Mouse (Mus musculus) lung, embryonic 14.5 days (tissue): ENCODE measurements around the gene Sorbs1. TPM values are rescaled to one million over a fixed set of nuclear protein-coding genes. Genes with fewer than 3 reads are reported as not detected.

ENCODE experiments used
- ATAC-seq: fragments of 200-750 bp; cut with Nextera tagmentation; 2 replicates; pipeline ENCODE4 v1.8.0; 2017; ENCODE audit warnings: mild to moderate bottlenecking, moderate TSS enrichment, moderate library complexity; ENCODE audit not compliant: insufficient read depth
- DNase-seq: peaks from one replicate; pipeline ENCODE4 v3.0.0-alpha.2; 2015
- H3K27ac ChIP-seq: fragments of 300-500 bp; sonication (generic); 2 replicates; pipeline ENCODE4 v1.5.1; 2014; ENCODE audit warnings: low read depth, mild to moderate bottlenecking, moderate library complexity
- H3K27me3 ChIP-seq: fragments of 300-500 bp; sonication (generic); 2 replicates; pipeline ENCODE4 v1.6.1; 2014; ENCODE audit warnings: low read length, control low read depth; ENCODE audit not compliant: insufficient read depth
- H3K36me3 ChIP-seq: fragments of 300-500 bp; sonication (generic); 2 replicates; pipeline ENCODE4 v1.6.1; 2014; ENCODE audit warnings: control low read depth; ENCODE audit not compliant: insufficient read depth
- H3K4me1 ChIP-seq: fragments of 300-500 bp; sonication (generic); 2 replicates; pipeline ENCODE4 v1.6.1; 2014; ENCODE audit warnings: antibody characterized with exemption, control low read depth; ENCODE audit not compliant: insufficient read depth
- H3K4me2 ChIP-seq: fragments of 300-500 bp; sonication (generic); 2 replicates; pipeline ENCODE4 v1.6.1; 2014; ENCODE audit warnings: mild to moderate bottlenecking
- H3K4me3 ChIP-seq: fragments of 300-500 bp; sonication (generic); 2 replicates; pipeline ENCODE4 v1.5.1; 2014; ENCODE audit warnings: low read depth, low read length
- H3K9ac ChIP-seq: fragments of 300-500 bp; sonication (generic); 2 replicates; pipeline ENCODE4 v1.6.1; 2014
- H3K9me3 ChIP-seq: fragments of 300-500 bp; sonication (generic); 2 replicates; pipeline ENCODE4 v1.6.1; 2016; ENCODE audit warnings: low read depth, low read length, control low read depth
- CTCF ChIP-seq: IDR thresholded peaks from 2 replicates; pipeline ENCODE4 v1.5.1; 2016; ENCODE audit warnings: antibody characterized with exemption, low read depth
- WGBS: fragments of 180-500 bp; shearing (Covaris S2); extraction: QIAGEN DNeasy Blood & Tissue Kit; methylation state at CpG from one replicate; pipeline ENCODE4 v1.1.7; 2014; 5-methylcytosine and 5-hydroxymethylcytosine counted together
- polyA plus RNA-seq: library from polyadenylated mRNA; unstranded; fragments of >200 nt; fragmentation: Nextera tagmentation; extraction: Ambion mirVana; gene quantifications from 2 replicates; pipeline ENCODE4 v1.2.1, GENCODE M21; 2014

Sorbs1 gene
- polyA plus RNA-seq, 1 experiment from 2014 or later = 46.6 TPM

GRCm38 (mm10) chr19:40376566-40377281 lies 136.9 kb downstream of the Sorbs1 start:
- Histone ChIP-seq H3K4me1 (peaks cover 12% of the 10 kb centered on the region), H3K27ac (no peak overlapping the region), H3K9me3 (no peaks in the 10 kb centered on the region), H3K27me3 (no peaks in the 10 kb centered on the region), H3K4me2 (no peak overlapping the region), H3K4me3 (no peak overlapping the region), H3K9ac (no peak overlapping the region), H3K36me3 (peaks cover 6% of the 10 kb centered on the region; the same call in 1 of the 2 replicates)
- no peak; the same call in 1 of the 2 replicates for ATAC-seq
- 45% methylated on average over 21 of the region's 21 CpGs for WGBS
- no peak for DNase-seq
- no peak for TF ChIP-seq CTCF

GRCm38 (mm10) chr19:40374720-40375119 lies 138.9 kb downstream of the Sorbs1 start:
- Histone ChIP-seq H3K4me1 (no peaks in the 10 kb centered on the region), H3K27ac (no peak overlapping the region), H3K9me3 (no peaks in the 10 kb centered on the region), H3K4me3 (no peak overlapping the region), H3K9ac (no peak overlapping the region), H3K27me3 (no peaks in the 10 kb centered on the region), H3K36me3 (peaks cover 11% of the 10 kb centered on the region; the same call in 1 of the 2 replicates), H3K4me2 (no peak overlapping the region)
- DNase-seq (no peak), ATAC-seq (no peak)
- WGBS = 85% methylated on average over 2 of the region's 2 CpGs
- no peak for TF ChIP-seq CTCF

GRCm38 (mm10) chr19:40372679-40373078 lies 140.9 kb downstream of the Sorbs1 start:
- peaks cover 12% of the 10 kb centered on the region for H3K36me3 ChIP-seq
- ATAC-seq = no peak
- no peak overlapping the region for H3K4me3 ChIP-seq
- H3K9ac ChIP-seq = no peak overlapping the region
- H3K9me3 ChIP-seq = no peaks in the 10 kb centered on the region
- no peak for DNase-seq
- H3K27ac ChIP-seq = no peak overlapping the region
- no peaks in the 10 kb centered on the region for H3K4me1 ChIP-seq
- H3K4me2 ChIP-seq = no peak overlapping the region
- H3K27me3 ChIP-seq = no peaks in the 10 kb centered on the region
- 82% methylated on average over 5 of the region's 5 CpGs for WGBS
- TF ChIP-seq CTCF = no peak

GRCm38 (mm10) chr19:40371866-40372265 lies 141.7 kb downstream of the Sorbs1 start:
- TF ChIP-seq CTCF = no peak
- Histone ChIP-seq H3K27ac (no peak overlapping the region), H3K4me3 (no peak overlapping the region), H3K9ac (no peak overlapping the region), H3K36me3 (peaks cover 12% of the 10 kb centered on the region), H3K27me3 (no peaks in the 10 kb centered on the region), H3K4me2 (no peak overlapping the region), H3K4me1 (no peaks in the 10 kb centered on the region), H3K9me3 (no peaks in the 10 kb centered on the region)
- ATAC-seq (no peak), DNase-seq (no peak)
- WGBS = 69% methylated on average over 4 of the region's 4 CpGs

GRCm38 (mm10) chr19:40369852-40370811 lies 143.4 kb downstream of the Sorbs1 start:
- no peak overlapping the region for H3K9ac ChIP-seq

GRCm38 (mm10) chr19:40368517-40368916 lies 145.1 kb downstream of the Sorbs1 start:
- Histone ChIP-seq H3K36me3 (peaks cover 29% of the 10 kb centered on the region), H3K27ac (no peak overlapping the region), H3K27me3 (no peaks in the 10 kb centered on the region), H3K9ac (no peak overlapping the region), H3K4me3 (no peak overlapping the region), H3K4me1 (peaks cover 6% of the 10 kb centered on the region; the same call in 1 of the 2 replicates), H3K4me2 (no peak overlapping the region), H3K9me3 (no peaks in the 10 kb centered on the region)
- no peak for TF ChIP-seq CTCF
- ATAC-seq (no peak), DNase-seq (no peak)
- 96% methylated on average over 2 of the region's 2 CpGs for WGBS

More at GRCm38 (mm10) chr19:40369852-40370811, 143.4 kb downstream of the Sorbs1 start:
- peaks cover 13% of the 10 kb centered on the region for H3K36me3 ChIP-seq
- H3K27me3 ChIP-seq = no peaks in the 10 kb centered on the region
- ATAC-seq = peak; percentile 65; the same call in 1 of the 2 replicates
- DNase-seq = peak; percentile 47
- no peak overlapping the region for H3K27ac ChIP-seq
- TF ChIP-seq CTCF = peak; percentile 30; the same call in 1 of the 2 replicates
- no peak overlapping the region for H3K4me2 ChIP-seq
- H3K9me3 ChIP-seq = no peaks in the 10 kb centered on the region
- H3K4me3 ChIP-seq = no peak overlapping the region
- H3K4me1 ChIP-seq = peaks cover 6% of the 10 kb centered on the region; the same call in 1 of the 2 replicates
- WGBS = 37% methylated on average over 18 of the region's 18 CpGs
